Mouse (Mus musculus) cerebellum, adult 18-20 months (tissue): ENCODE measurements at regions not wholly inside any gene's neighbourhood (a gene's known extent, or its start where the extent isn't known, plus 50 kb on each side); places are given as distances from the start of the nearest gene placed in this dataset.
A peak's percentile ranks its signal among the peaks of the same experiment; 100 is the strongest.
"Not testable (repeated sequence)": the region's sequence is repeated elsewhere in the genome, so short reads cannot be mapped to it uniquely, and the experiment has no call there.

Experiments used
- DNase-seq, 2 experiments: peaks; one replicate each; pipeline ENCODE4 v3.0.0; 2021

- no peak for DNase-seq
Observed at GRCm38 (mm10) chr13:52279281-52279969, 251.7 kb downstream of the Diras2 start.

GRCm38 (mm10) chr13:52279970-52280348, 251.1 kb downstream of the Diras2 start:
- no peak for DNase-seq

- no peak for DNase-seq
Observed at GRCm38 (mm10) chr13:52281271-52281670, 249.8 kb downstream of the Diras2 start.

- DNase-seq: no peak
Observed at GRCm38 (mm10) chr13:52282500-52282899, 248.6 kb downstream of the Diras2 start.

- DNase-seq: no peak
Observed at GRCm38 (mm10) chr13:52283456-52283855, 247.6 kb downstream of the Diras2 start.

GRCm38 (mm10) chr13:52284026-52284801, 246.9 kb downstream of the Diras2 start:
- DNase-seq: no peak

GRCm38 (mm10) chr13:52288400-52288799, 242.7 kb downstream of the Diras2 start:
- no peak for DNase-seq

GRCm38 (mm10) chr13:52295847-52296246, 235.2 kb downstream of the Diras2 start:
- no peak for DNase-seq

GRCm38 (mm10) chr13:52296541-52297276, 234.4 kb downstream of the Diras2 start:
- DNase-seq: peak; percentile 26 to 51

- no peak for DNase-seq
Observed at GRCm38 (mm10) chr13:52297277-52297623, 233.8 kb downstream of the Diras2 start.

GRCm38 (mm10) chr13:52298362-52298761, 232.7 kb downstream of the Diras2 start:
- no peak for DNase-seq

- DNase-seq: not testable (repeated sequence)
Observed at GRCm38 (mm10) chr13:52305328-52305727, 225.8 kb downstream of the Diras2 start.

- DNase-seq: no peak
Observed at GRCm38 (mm10) chr13:52306783-52307440, 224.2 kb downstream of the Diras2 start.

GRCm38 (mm10) chr13:52310954-52311353, 220.1 kb downstream of the Diras2 start:
- no peak for DNase-seq

GRCm38 (mm10) chr13:52318276-52318675, 212.8 kb downstream of the Diras2 start:
- DNase-seq: no peak

GRCm38 (mm10) chr13:52323691-52324090, 207.4 kb downstream of the Diras2 start:
- DNase-seq: no peak

- not testable (repeated sequence) for DNase-seq
Observed at GRCm38 (mm10) chr13:52324378-52324777, 206.7 kb downstream of the Diras2 start.

GRCm38 (mm10) chr13:52325647-52326046, 205.4 kb downstream of the Diras2 start:
- DNase-seq: not testable (repeated sequence)

- DNase-seq: no peak
Observed at GRCm38 (mm10) chr13:52327734-52328133, 203.3 kb downstream of the Diras2 start.

GRCm38 (mm10) chr13:52328766-52329165, 202.3 kb downstream of the Diras2 start:
- no peak for DNase-seq

GRCm38 (mm10) chr13:52331068-52331467, 200.0 kb downstream of the Diras2 start:
- peak; percentile 76 to 80 for DNase-seq

- DNase-seq: no peak
Observed at GRCm38 (mm10) chr13:52334962-52335361, 196.1 kb downstream of the Diras2 start.

GRCm38 (mm10) chr13:52337936-52338335, 193.1 kb downstream of the Diras2 start:
- no peak for DNase-seq
